Mouse (Mus musculus) left cerebral cortex, adult 2 months (tissue): ENCODE measurements around the gene Itgb1. TPM values are rescaled to one million over a fixed set of nuclear protein-coding genes. Genes with fewer than 3 reads are reported as not detected.

Experiments used
- DNase-seq, 2 experiments: peaks; one replicate each; pipeline ENCODE4 v3.0.0; 2021 to 2022; ENCODE audit warnings: low spot score in 2 of 2, mixed read lengths in 1 of 2; ENCODE audit errors: extremely low spot score in 1 of 2
- H3K27ac ChIP-seq: fragments of 200-600 bp; 2 replicates; pipeline ENCODE4 v1.8.1; 2022
- H3K4me3 ChIP-seq: fragments of 200-600 bp; 2 replicates; pipeline ENCODE4 v1.8.1; 2022
- CTCF ChIP-seq: fragments of 200-600 bp; IDR thresholded peaks from 2 replicates; pipeline ENCODE4 v1.8.1; 2022; ENCODE audit warnings: antibody characterized with exemption, mild to moderate bottlenecking, moderate library complexity
- intact Hi-C: fragments of 180-260 bp; cut with DNase I; formaldehyde crosslinking; loops from one replicate; pipeline ENCODE4 v1.15.1; 2025
- total RNA-seq, 2 experiments: library from RNA; stranded (reverse); gene quantifications; 2 replicates each; pipeline ENCODE4 v1.2.3; 2021

Gene Itgb1
- total RNA-seq, 2 experiments from 2014 or later: 44.6 to 48.3 TPM

DNA sequence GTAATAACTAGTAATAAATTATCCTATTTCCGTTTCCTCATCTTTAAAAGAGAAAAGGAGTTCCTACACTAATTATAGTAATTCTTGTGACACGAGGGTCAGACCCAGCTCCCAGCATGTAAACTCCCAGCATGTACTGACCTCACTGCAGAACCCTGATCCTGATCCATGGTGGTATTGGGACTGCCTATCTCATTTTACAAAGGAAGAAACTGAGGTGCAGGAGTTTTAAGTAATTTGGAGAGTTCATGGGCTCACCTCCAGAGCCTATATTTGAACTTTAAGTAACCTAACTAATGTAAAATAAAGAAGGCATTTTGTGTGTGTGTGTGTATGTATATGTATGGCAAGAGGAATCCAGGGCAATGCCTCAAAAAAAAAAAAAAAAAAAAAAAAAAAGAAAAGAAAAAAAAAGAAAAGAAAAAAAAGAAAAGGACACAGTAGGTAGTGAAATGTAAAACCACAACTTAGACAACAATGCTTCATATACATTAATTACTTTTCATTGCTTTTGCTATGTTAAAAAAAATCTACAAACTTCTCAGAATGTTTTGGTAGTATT is 1.1 kb downstream of the Itgb1 start:
- DNase-seq: no peak
- Histone ChIP-seq H3K27ac (peak overlapping the region; percentile 99; the same call in 1 of the 2 replicates), H3K4me3 (peak overlapping the region; percentile 96)
- TF ChIP-seq CTCF: no peak
- intact Hi-C loops: loop anchor here (2.0 kb wide), 2 partner anchors 16 to 38 kb away; no protein-coding TSS in a partner anchor

GRCm38 (mm10) chr8:128688679-128689078 is 3.2 kb downstream of the Itgb1 start:
- DNase-seq: no peak
- H3K4me3 ChIP-seq: no peak overlapping the region
- intact Hi-C loops: no loop called here
- no peak overlapping the region for H3K27ac ChIP-seq
- no peak for TF ChIP-seq CTCF

DNA sequence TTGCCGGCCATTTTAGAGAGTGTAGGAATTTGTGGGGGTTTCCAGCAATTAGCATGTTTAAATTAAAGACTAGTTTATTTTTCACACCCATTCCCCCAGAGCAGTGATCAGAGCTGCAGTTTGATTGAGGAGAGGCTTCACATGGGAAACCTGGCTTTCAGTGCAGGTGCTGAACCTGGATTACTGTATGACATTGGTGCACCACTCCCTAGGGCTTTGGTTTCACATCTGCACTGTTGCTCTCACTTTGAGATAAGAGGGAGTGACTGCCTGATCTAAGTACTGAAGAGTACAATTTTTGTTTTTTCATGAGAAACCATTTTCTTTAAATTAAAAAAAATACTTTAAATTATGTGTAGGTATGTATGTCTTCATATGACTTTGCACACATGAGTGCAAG is 4.6 kb downstream of the Itgb1 start:
- no peak for TF ChIP-seq CTCF
- no peak overlapping the region for H3K4me3 ChIP-seq
- DNase-seq: no peak
- intact Hi-C loops: no loop called here
- no peak overlapping the region for H3K27ac ChIP-seq

DNA sequence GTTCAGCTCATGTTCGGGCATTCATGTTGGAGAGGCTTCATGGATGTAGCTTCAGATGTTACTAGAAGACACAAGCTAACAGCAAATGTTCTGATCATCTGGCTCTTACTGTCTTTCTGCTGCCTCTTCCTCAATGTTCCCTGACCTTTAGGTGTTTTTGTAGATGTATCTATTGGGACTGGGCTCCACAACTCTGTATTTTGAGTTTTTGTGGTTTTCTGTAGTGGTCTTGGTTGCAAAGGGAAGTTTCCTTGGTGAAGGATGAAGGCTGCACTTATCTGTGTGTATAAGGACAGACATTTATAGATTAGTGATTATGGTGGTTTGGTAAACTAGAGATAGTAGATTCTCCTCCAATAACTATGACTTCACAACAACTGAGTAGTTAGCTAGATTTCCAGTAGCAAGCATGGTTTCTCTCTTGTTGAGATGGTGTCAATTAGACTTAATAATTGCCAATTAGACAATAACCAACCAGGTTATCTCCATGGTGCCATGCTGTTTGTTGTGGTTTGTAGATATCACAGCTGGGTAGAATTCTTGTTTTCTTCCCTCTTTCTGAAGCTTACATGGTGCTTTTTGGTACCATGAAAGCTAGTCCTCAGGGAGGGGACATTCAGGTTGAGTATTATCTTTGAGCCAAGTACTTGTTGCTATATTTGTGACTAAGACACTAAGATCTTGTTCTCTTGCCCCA is 11.4 kb downstream of the Itgb1 start:
- Histone ChIP-seq H3K4me3 (no peak overlapping the region), H3K27ac (no peak overlapping the region)
- TF ChIP-seq CTCF: no peak
- DNase-seq: no peak
- intact Hi-C loops: no loop called here

- no peak overlapping the region for H3K4me3 ChIP-seq
These were observed 12.5 kb downstream of the Itgb1 start for GRCm38 (mm10) chr8:128697945-128698344.

DNA sequence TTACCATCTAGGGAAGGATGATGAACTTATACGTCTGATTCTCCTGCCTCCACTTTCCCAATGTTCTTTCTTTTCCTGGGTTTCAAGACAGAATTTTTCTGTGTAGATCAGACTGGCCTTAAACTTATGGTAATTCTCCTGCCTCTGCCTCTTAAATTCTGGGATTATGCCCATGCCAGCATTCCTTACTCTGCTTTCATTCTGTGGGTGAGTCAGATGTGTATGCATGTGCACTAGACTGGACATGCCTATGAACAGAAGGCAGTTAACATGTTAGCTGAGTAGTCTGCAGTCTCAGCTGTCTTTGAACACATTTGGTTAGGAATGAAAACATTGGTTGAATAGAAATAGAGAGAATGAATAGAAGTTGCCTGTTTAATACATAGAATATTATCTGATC is 18.9 kb downstream of the Itgb1 start:
- intact Hi-C loops: no loop called here
- no peak for TF ChIP-seq CTCF
- no peak overlapping the region; the same call in 1 of the 2 replicates for H3K27ac ChIP-seq

More at GRCm38 (mm10) chr8:128697945-128698344, 12.5 kb downstream of the Itgb1 start:
- intact Hi-C loops: no loop called here
- DNase-seq: no peak
- TF ChIP-seq CTCF: no peak
- H3K27ac ChIP-seq: no peak overlapping the region

DNA sequence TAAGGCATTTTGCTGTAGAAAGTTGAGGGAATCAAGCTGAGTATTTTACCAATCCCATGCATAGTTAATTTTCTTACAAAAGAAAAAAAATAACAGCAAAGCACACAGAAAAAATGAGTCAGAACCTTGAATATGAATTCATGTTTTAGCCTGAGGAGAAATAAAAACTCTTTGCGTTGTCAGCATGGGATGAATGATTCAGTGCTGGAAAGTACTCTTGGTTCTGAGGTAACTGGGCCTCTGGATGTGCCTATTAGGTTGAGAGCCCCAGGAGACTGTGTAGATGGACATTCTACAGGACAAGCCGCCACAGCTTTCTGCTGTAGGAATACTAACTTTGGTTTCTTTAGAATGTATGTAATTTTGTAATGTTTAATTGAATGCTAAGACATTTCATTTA is 19.4 kb downstream of the Itgb1 start:
- Histone ChIP-seq H3K4me3 (no peak overlapping the region), H3K27ac (no peak overlapping the region; the same call in none of the 2 replicates)
- TF ChIP-seq CTCF: no peak
- intact Hi-C loops: no loop called here
- DNase-seq: no peak

More for the DNA sequence above, 18.9 kb downstream of the Itgb1 start:
- DNase-seq: no peak
- no peak overlapping the region for H3K4me3 ChIP-seq

DNA sequence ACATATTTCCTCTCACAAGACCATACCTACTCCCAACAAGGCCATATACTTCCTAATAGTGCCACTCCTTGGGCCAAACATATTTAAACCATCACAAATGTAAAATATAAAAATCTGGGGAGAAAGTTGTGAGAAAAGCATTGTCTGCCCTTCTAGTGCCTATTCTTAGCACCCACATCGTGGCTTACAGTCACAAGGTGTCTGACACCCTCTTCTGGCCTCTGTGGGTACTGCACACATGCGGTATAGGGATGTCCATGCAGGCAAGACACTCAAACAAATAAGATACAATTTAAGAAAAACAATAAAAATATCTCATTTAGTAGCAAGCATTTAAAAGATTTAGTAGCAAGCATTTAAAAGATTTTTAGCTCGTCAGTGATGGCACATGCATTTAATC is 23.8 kb downstream of the Itgb1 start:
- peak; percentile 89 for TF ChIP-seq CTCF
- intact Hi-C loops: loop anchor here (1.0 kb wide), 1 partner anchor 57 kb away; no protein-coding TSS in a partner anchor

GRCm38 (mm10) chr8:128716184-128716583 is 30.7 kb downstream of the Itgb1 start:
- intact Hi-C loops: no loop called here
- DNase-seq: no peak
- Histone ChIP-seq H3K27ac (no peak overlapping the region), H3K4me3 (no peak overlapping the region)
- TF ChIP-seq CTCF: no peak

More for the DNA sequence above, 23.8 kb downstream of the Itgb1 start:
- peak; percentile 52 to 64 for DNase-seq
- Histone ChIP-seq H3K4me3 (no peak overlapping the region), H3K27ac (no peak overlapping the region)

GRCm38 (mm10) chr8:128724819-128725218 is 39.4 kb downstream of the Itgb1 start:
- H3K4me3 ChIP-seq: no peak overlapping the region
- peak; percentile 70 for TF ChIP-seq CTCF
- DNase-seq: no peak
- H3K27ac ChIP-seq: no peak overlapping the region; the same call in 1 of the 2 replicates
- intact Hi-C loops: loop anchor here (2.0 to 5.0 kb wide), 2 partner anchors 38 to 73 kb away; no protein-coding TSS in a partner anchor

DNA sequence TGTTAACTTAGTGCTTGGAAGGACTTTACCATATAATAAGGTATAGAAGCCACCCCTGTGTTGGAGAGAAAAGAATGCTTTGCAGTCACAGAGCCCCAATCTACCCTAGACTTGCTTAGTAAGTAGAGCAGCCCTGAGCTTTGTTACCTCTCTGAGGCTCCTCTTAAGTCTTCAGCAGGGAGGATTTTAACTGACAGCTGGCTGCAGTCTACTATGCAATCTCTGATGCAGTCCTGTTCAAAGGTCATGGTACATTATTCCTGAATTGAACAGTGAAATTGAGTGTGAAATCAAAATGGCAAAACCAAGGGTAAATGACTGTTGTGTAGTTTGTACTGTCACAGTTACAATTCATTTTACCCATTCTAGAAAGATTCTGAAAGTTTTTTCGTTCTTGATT is 41.8 kb downstream of the Itgb1 start:
- intact Hi-C loops: loop anchor here (5.0 kb wide), 1 partner anchor 75 kb away; no protein-coding TSS in a partner anchor
- DNase-seq: no peak
- Histone ChIP-seq H3K4me3 (no peak overlapping the region), H3K27ac (no peak overlapping the region)
- TF ChIP-seq CTCF: no peak

- no peak overlapping the region for H3K4me3 ChIP-seq
- no peak for DNase-seq
- intact Hi-C loops: no loop called here
- TF ChIP-seq CTCF: no peak
- no peak overlapping the region for H3K27ac ChIP-seq
These were observed 46.8 kb downstream of the Itgb1 start for GRCm38 (mm10) chr8:128732254-128732653.

DNA sequence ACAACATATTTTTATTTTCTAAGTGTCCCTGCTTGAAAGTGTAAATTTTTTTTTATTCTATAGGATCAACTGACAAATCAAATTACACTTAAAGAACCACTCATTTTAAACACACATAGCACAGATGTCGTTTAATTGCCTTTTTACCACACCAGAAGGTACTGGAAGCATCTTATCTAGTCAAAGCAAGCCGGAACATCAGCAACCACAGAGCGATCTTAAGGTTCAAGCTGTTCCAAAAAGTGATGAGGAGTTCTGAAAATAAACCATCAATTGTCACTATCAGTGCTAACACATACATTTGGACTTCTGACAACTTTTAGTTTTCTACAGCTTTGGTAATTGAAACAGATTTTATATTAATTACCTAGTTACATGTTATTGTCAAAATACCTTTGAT is 48.7 kb downstream of the Itgb1 start:
- intact Hi-C loops: no loop called here
- Histone ChIP-seq H3K4me3 (no peak overlapping the region), H3K27ac (no peak overlapping the region)
- no peak for TF ChIP-seq CTCF
- no peak for DNase-seq
